Mouse (Mus musculus) liver, adult 2 months (tissue): ENCODE measurements around the gene Lrit2.

Experiments used
- CTCF ChIP-seq: fragments of 200-500 bp; IDR thresholded peaks from 2 replicates; pipeline ENCODE4 v1.5.1; 2011; ENCODE audit warnings: low read depth, low read length, control low read depth
- POLR2A ChIP-seq: fragments of 200-500 bp; IDR thresholded peaks from 2 replicates; pipeline ENCODE4 v1.6.1; 2011; ENCODE audit warnings: low read length, control low read depth; ENCODE audit not compliant: insufficient read depth; ENCODE audit errors: extremely low read depth

- TF ChIP-seq POLR2A (no peak), CTCF (no peak)
Measured at GRCm38 (mm10) chr14:37113922-37114321, 46.2 kb downstream of the Lrit2 start, which contains the start of gene 2610528A11Rik.
